Mouse (Mus musculus) CD8-positive naive resting alpha-beta T cell, adult 57 days (primary cell): Measurements from ENCODE around the gene Sec16a. TPM values are rescaled to one million over a fixed set of nuclear protein-coding genes. Genes with fewer than 3 reads are reported as not detected.

ENCODE experiments used
- total RNA-seq: library from RNA; stranded (reverse); gene quantifications from one replicate; pipeline ENCODE4 v1.2.4, GENCODE M21; 2023

Sec16a gene
- total RNA-seq = 79.0 TPM

DNA sequence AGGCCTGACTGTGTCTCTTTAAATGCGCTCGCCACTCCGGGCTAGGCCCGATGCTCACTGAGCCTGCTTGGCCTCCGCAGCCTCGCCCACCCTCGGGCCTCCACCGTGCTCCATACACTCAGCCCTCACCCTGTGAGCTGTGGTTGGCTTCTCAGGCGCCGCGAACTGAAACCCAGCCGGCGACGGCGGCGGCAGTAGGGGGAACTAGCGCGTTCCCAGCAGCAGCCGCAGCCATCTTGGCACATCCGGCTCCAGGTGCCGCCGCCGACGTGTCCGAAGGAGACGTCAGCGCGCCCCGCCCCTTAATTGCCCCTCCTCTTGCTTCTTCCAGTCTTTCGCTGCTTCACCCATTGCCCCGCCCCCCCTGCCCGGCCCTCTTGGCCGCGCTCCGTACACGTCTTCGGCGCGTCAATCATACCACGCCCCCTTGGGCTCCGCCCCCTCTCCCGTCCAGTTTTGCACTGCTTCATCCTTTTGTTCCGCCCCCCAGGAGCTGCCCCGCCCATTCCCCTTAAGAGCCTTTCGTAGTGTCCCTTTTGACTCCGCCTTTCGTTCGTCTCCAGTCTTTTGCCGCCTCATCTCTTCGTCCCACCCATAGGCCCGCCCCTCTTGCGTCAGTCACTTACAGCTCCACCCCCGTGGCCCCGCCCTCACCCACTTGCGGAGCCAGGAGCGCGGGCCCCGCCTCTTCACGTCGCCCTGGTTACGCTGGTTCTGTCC, at the start of gene Sec16a:
Gene Sec16a, minus strand, starts transcription at position 271 of the 720 bp plus-strand sequence.

DNA sequence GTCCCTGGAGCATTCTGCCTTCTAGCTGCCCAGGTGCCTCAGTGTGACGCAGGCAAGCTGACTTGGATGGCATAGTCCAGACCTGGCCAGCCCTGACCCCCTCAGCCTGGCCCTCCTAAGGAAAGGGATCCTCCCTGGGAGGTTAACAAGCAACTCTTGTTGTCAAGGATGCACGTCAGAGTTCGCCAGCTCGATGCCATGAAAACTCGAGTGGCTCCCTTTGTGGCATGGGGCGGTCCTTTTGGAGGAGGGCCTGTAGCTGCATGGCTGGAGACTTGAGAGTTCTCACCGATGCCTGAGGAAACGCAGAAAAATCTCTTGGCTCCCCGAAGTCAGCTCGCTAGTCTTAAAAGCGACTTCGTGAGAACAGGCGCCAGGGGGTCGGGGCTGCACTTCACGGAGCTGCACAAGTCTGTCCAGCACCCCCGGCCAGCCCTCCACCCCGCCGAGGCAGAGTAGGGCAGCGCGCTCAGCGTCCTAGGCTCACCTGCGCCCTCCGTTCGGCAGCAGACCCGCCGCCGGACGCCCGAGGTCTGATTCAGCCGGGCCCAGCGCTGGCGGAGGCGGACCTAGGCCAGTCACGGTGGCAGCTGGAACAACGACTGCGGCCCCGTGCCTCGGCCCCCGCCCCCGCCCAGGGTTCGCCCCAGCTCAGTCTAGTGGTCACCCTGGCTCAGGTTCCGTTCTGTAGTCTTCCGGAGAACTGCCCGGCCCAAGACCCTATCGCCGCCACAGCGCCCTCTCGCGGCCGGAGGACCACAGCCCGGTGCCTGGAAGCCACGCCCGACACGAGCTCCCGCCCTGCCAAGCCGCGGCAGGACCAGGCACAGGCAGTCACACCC, 36.3 kb downstream of the Sec16a start, which contains the start of gene Inpp5e:
Gene Inpp5e, minus strand, starts transcription at position 689 of the 842 bp plus-strand sequence.

DNA sequence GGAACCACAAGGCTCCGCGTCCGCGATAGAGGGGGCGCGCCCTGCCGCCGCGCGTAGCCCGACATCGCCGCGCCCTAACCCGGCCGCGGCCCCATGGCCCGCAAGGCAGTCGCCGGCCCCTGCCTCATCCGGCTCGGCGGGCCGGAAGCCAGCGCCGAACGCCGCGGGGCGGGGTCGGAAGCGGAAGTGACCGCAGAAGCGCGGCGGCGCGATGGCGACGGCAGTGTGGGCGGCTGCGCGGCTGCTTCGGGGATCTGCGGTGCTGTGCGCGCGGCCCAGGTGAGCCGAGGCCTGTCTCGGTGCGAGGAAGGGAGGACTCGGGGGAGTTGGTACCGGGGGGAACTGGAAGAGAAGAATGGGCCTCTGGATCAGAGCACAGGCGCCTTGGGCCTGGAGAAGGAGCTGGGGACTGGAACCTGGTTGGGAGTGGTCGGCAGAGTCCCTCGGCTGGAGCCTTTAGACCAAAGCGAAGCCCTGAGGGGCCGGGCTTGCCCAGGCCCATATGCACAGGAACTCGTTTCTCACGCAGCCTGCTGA, 55.8 kb downstream of the Sec16a start, which contains the start of the genes Entr1 and Pmpca:
Gene Entr1, minus strand, starts transcription at position 163 of the 537 bp plus-strand sequence.
Gene Pmpca, plus strand, starts transcription at position 186 of the 537 bp plus-strand sequence.

DNA sequence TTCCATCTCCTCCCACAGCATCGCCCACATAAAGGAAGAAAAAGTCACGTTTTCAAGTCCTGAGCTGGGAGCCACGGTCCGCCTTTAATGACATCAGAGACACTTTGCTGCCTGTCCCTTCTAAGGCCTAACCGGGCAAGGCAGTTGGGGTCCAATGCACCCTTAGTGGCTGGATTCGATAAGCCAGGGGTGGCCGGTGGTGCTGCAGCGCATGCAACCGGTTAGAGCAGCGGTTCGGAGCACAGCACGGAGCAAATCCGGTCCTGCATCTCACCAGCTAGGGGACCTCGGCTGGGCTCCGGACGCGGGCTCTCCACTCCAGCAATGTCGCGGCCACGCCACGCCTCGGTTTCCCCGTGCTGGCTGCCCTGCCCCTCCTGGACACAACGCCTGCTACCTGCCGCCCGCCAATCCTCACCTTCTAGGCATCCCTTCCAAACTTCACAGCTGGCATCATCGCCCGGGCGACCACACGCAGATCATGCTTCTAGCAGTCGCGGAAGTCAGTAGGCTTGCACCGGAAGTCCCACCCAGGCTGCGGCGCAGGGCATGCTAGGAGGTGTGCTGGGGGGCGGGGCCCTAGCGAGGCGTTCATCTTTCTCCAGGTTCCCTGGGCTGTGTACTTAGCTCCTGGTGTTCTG, 64.8 kb downstream of the Sec16a start, which contains the start of gene Snapc4:
Gene Snapc4, minus strand, starts transcription at position 523 of the 641 bp plus-strand sequence.

DNA sequence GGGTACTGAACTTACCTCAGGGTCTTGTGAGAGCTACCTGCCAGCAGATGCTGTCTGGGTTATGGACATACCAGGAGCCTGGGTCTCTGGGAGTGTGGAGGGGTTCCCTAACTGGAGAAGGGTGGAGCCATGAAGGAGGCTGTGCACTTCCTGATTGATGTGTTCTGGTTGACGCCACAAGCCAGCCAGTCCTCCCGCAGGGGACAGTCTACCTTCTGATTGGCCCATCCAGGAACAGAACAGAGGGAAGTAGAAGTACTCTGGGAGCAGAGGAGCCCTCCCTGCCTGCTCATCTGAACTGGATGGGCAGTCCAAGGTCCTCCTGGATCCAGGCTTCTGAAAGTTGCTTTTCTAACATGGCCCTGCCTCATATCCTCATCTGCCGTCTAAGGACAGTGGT, 84.2 kb downstream of the Sec16a start, which contains the start of gene Card9:
Gene Card9, minus strand, starts transcription at position 147 of the 400 bp plus-strand sequence.

Other genes starting within 250 kb of the Sec16a start
- not detected for gene Lhx3, start 236.9 kb downstream of the Sec16a start, total RNA-seq
- 8.5 TPM for gene Qsox2, start 207.7 kb downstream of the Sec16a start, total RNA-seq
- gene Ccdc187, start 150.7 kb downstream of the Sec16a start, total RNA-seq = not detected
- 25.1 TPM for gene Gpsm1, start 129.7 kb downstream of the Sec16a start, total RNA-seq
- gene Dnlz, start 93.1 kb downstream of the Sec16a start, total RNA-seq = 6.6 TPM
- 1.3 TPM for gene Card9, start 84.3 kb downstream of the Sec16a start, total RNA-seq
- gene Snapc4, start 64.6 kb downstream of the Sec16a start, total RNA-seq = 105 TPM
- 125 TPM for gene Entr1, start 55.9 kb downstream of the Sec16a start, total RNA-seq
- 69.1 TPM for gene Pmpca, start 55.9 kb downstream of the Sec16a start, total RNA-seq
- 28.0 TPM for gene Inpp5e, start 36.0 kb downstream of the Sec16a start, total RNA-seq
- 123 TPM for gene Notch1, start 71.4 kb upstream of the Sec16a start, total RNA-seq
- 3.5 TPM for gene Egfl7, start 134.8 kb upstream of the Sec16a start, total RNA-seq
- not detected for gene Gm20532, start 141.4 kb upstream of the Sec16a start, total RNA-seq
- gene Agpat2, start 159.2 kb upstream of the Sec16a start, total RNA-seq = 11.7 TPM
- gene Fam69b, start 183.2 kb upstream of the Sec16a start, total RNA-seq = not detected
- 38.4 TPM for gene Lcn4, start 226.1 kb upstream of the Sec16a start, total RNA-seq